Mouse (Mus musculus) intestine, postnatal 0 days (tissue): Measurements from ENCODE around the gene Plk2. TPM values are rescaled to one million over a fixed set of nuclear protein-coding genes. Genes with fewer than 3 reads are reported as not detected.

Experiments used
- ATAC-seq: fragments of 200-750 bp; cut with Nextera tagmentation; 2 replicates; pipeline ENCODE4 v1.8.0; 2017; ENCODE audit warnings: mild to moderate bottlenecking, moderate TSS enrichment, moderate library complexity
- H3K27ac ChIP-seq: fragments of 300-500 bp; sonication (generic); 2 replicates; pipeline ENCODE4 v1.5.1; 2014; ENCODE audit warnings: mild to moderate bottlenecking, low read depth, low read length, moderate library complexity
- H3K27me3 ChIP-seq: fragments of 300-500 bp; sonication (generic); replicated peaks from 2 replicates; pipeline ENCODE4 v1.6.1; 2014; ENCODE audit warnings: low read length, mixed read lengths; ENCODE audit not compliant: control insufficient read depth, insufficient read depth
- H3K36me3 ChIP-seq: fragments of 300-500 bp; sonication (generic); 2 replicates; pipeline ENCODE4 v1.6.1; 2014; ENCODE audit warnings: mild to moderate bottlenecking, moderate library complexity; ENCODE audit not compliant: control insufficient read depth, insufficient read depth
- H3K4me1 ChIP-seq: fragments of 300-500 bp; sonication (generic); replicated peaks from 2 replicates; pipeline ENCODE4 v1.6.1; 2014; ENCODE audit warnings: antibody characterized with exemption, low read length, mixed read lengths; ENCODE audit not compliant: control insufficient read depth, insufficient read depth
- H3K4me2 ChIP-seq: fragments of 300-500 bp; sonication (generic); replicated peaks from 2 replicates; pipeline ENCODE4 v1.6.1; 2014; ENCODE audit warnings: low read depth, mild to moderate bottlenecking, moderate library complexity
- H3K4me3 ChIP-seq: fragments of 300-500 bp; sonication (generic); 2 replicates; pipeline ENCODE4 v1.5.1; 2014; ENCODE audit warnings: low read depth, low read length
- H3K9ac ChIP-seq: fragments of 300-500 bp; sonication (generic); 2 replicates; pipeline ENCODE4 v1.6.1; 2014; ENCODE audit warnings: mild to moderate bottlenecking, low read depth, low read length
- H3K9me3 ChIP-seq: fragments of 300-500 bp; sonication (generic); 2 replicates; pipeline ENCODE4 v1.6.1; 2016; ENCODE audit warnings: mixed run types; ENCODE audit not compliant: control insufficient read depth
- CTCF ChIP-seq: sonication (generic); IDR thresholded peaks from 2 replicates; pipeline ENCODE4 v1.5.1; 2016; ENCODE audit warnings: low read depth, mild to moderate bottlenecking, control low read depth, antibody characterized with exemption, moderate library complexity
- WGBS: fragments of 180-500 bp; shearing (Covaris S2); extraction: QIAGEN DNeasy Blood & Tissue Kit; methylation state at CpG from one replicate; pipeline ENCODE4 v1.1.7; 2014; 5-methylcytosine and 5-hydroxymethylcytosine counted together
- polyA plus RNA-seq: library from polyadenylated mRNA; unstranded; fragments of >200 nt; fragmentation: Nextera tagmentation; extraction: Ambion mirVana; gene quantifications from 2 replicates; pipeline ENCODE4 v1.2.1, GENCODE M21; 2015

Plk2 gene
- 16.4 and 19.0 TPM in 2 replicates for polyA plus RNA-seq

DNA sequence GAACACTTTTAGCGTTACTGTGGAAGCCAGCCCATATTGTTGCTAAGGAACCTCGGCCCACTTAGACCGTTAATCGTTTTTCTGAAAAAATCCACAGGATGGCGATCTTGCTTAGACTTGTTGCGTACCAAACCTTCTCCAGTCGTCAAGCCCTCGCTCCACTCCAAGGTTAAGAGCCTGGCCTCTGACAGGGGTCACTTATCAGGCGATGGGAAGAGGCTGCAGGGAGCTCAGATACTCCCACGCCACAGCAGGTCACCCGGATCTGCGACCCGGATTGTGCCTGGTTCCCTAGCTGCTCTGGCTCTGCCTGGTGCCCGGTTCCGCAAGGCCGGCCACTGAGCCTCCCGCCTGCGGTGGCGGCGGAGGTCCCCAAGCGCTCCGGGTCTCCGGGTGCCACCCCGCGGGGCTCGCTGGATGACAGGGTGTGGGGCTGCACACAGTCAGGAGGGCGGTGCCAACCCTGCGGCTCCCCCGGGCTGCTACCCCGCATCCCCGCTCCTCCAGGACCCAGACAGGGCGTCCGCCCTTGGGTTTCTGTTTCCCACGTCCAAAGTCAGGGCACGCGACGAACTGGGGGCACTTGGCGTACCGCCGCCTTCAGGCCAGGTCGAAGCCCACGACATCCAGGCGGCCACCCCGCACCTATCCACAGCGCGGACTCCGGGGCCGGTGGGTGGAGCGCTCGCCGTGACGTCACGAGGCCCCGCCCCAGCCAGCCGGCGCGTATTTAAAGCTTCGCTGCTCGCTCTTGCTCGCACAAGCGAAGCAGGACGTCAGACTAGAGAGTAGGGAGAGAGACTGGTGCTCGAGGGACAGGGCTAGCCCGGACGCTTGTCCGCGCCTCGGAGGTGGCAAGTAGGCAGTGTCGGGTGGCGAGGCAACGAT is at the start of gene Plk2:
Gene Plk2 (plus strand): TSS at position 756 of the 888 bp plus-strand sequence.
- Histone ChIP-seq H3K27me3 (no peaks in the 10 kb centered on the region), H3K27ac (peak within 1 kb of the TSS; percentile 78), H3K4me1 (no peaks in the 10 kb centered on the region), H3K36me3 (peaks cover 22% of the 10 kb centered on the region), H3K4me2 (peak within 1 kb of the TSS; percentile 100), H3K4me3 (peak within 1 kb of the TSS; percentile 80), H3K9me3 (no peaks in the 10 kb centered on the region), H3K9ac (peak within 1 kb of the TSS; percentile 79)
- WGBS = under 1% methylated on average over 71 of the region's 71 CpGs
- peak; percentile 89 for ATAC-seq
- peak; percentile 83 for TF ChIP-seq CTCF

DNA sequence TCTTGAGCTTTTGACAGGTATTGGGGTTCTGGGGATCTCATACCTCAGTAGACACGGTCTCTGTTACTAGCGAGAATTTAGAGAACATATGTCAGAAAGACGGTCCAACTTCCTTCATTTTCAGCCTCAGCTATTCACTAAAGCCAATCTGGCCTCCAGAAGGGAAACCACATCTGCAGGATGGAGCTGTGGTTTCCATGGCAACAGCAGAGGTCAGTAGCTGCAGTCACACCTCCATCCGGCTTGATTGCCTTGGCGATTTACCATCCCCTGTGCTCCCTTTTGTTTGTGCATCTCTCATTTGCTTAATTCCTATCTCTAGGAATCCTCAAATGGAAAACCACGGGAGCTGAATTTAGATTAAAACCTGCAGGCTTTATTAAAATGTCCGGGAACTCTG is 48.1 kb upstream of the Plk2 start:
- no peak overlapping the region for H3K4me3 ChIP-seq
- no peak overlapping the region for H3K27ac ChIP-seq
- no peak for TF ChIP-seq CTCF
- H3K27me3 ChIP-seq = no peaks in the 10 kb centered on the region
- H3K36me3 ChIP-seq = no peaks in the 10 kb centered on the region
- 56% methylated on average over 7 of the region's 7 CpGs for WGBS
- no peak for ATAC-seq
- H3K9me3 ChIP-seq = no peaks in the 10 kb centered on the region
- H3K9ac ChIP-seq = no peak overlapping the region
- no peaks in the 10 kb centered on the region for H3K4me1 ChIP-seq
- H3K4me2 ChIP-seq = no peak overlapping the region

DNA sequence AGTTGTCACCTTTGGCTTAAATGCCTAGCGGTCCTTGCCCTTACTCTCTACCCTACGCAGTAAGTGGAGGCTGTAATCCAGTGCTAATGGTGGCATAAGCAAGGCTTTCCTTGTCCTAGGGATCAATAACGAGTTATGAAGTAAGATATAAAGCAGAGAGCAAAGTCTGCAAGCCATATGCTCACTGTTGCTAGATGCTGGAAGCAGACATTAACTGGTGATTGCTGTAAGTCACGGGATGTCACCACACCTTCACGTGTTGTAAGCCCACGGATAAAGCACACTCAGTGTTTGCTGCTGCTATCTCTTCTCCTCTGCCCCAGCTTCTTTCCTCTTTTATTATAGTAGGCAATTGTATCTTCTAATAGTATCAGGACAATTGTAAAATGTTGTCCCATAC is 43.8 kb upstream of the Plk2 start:
- TF ChIP-seq CTCF = no peak
- WGBS = 57% methylated on average over 6 of the region's 6 CpGs
- Histone ChIP-seq H3K36me3 (no peaks in the 10 kb centered on the region), H3K27ac (no peak overlapping the region), H3K9ac (no peak overlapping the region), H3K4me3 (no peak overlapping the region), H3K27me3 (no peaks in the 10 kb centered on the region), H3K4me1 (no peaks in the 10 kb centered on the region), H3K9me3 (no peaks in the 10 kb centered on the region), H3K4me2 (no peak overlapping the region)
- ATAC-seq = peak; percentile 81

DNA sequence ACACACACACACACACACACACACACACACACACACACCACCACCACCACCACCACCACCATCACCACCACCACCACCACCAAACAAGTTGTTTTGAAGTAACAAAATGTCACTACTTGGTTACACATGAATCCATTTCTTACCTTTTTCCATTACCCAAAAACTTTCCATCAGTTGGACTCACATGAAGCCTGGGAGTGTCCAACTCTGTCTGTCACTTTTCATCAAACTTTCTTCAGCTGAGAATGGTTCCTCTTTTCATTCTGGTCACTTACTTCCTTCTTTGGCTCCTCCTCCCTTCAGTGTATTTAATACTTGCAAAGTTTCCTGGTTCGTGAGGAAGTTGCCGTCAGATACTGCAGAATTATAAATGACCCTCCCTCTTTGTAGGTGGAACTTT is 37.9 kb upstream of the Plk2 start, which contains the start of gene Gapt:
Gene Gapt (minus strand): TSS at position 259 of the 400 bp plus-strand sequence.
- H3K36me3 ChIP-seq = no peaks in the 10 kb centered on the region
- no peak for ATAC-seq
- WGBS = 45% methylated on average over 2 of the region's 2 CpGs

DNA sequence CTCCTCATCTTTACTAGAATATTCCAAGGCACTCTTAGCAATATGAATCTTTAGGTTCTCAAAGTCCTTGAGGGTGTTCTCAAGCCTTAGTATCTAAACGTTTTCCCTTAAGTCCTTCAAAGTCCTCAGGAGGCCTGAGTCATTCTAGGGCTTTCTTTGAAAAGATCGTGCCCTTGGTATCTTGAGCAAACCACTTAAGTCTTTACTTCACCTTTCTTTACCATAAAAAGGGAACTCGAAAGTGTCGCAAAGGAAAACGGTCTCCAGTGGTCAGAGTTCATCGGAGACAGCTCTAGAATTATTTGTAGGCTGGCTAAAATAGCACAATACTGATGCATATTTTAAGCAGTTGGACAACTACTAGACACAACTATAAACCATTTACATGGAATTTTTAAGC is 31.1 kb upstream of the Plk2 start:
- H3K9me3 ChIP-seq = no peaks in the 10 kb centered on the region
- H3K4me2 ChIP-seq = no peak overlapping the region
- H3K9ac ChIP-seq = no peak overlapping the region
- no peaks in the 10 kb centered on the region for H3K27me3 ChIP-seq
- no peak overlapping the region for H3K4me3 ChIP-seq
- no peaks in the 10 kb centered on the region for H3K36me3 ChIP-seq
- ATAC-seq = no peak
- TF ChIP-seq CTCF = no peak
- no peak overlapping the region for H3K27ac ChIP-seq
- no peaks in the 10 kb centered on the region for H3K4me1 ChIP-seq
- 74% methylated on average over 6 of the region's 6 CpGs for WGBS

More for the DNA sequence above, 37.9 kb upstream of the Plk2 start, which contains the start of gene Gapt:
- no peak within 1 kb of the TSS for H3K27ac ChIP-seq
- no peaks in the 10 kb centered on the region for H3K9me3 ChIP-seq
- no peak for TF ChIP-seq CTCF
- no peaks in the 10 kb centered on the region for H3K4me1 ChIP-seq
- no peaks in the 10 kb centered on the region for H3K27me3 ChIP-seq
- no peak within 1 kb of the TSS for H3K4me2 ChIP-seq
- H3K4me3 ChIP-seq = no peak within 1 kb of the TSS
- no peak within 1 kb of the TSS for H3K9ac ChIP-seq

DNA sequence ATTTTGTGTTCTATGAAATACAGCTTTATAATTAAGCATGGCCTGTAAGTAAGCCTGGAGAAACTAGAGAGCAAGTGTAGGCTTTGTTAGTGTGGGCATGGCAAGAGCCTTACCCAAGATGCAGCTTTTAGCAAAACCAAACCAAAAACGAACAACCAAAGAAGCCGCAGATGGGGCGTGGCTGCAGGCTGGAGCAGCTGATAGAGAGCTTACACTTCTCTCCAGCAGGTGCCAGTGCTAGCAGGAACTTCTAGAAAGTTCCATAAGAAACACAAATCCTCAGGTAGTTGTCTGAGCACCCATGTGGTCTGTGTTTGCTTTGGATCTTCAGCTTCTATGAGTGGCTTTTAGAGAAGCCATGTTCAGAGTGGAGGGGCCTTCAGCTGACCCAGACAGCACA is 28.4 kb upstream of the Plk2 start:
- 81% methylated on average over 3 of the region's 3 CpGs for WGBS
- TF ChIP-seq CTCF = no peak

More for the DNA sequence above, 28.4 kb upstream of the Plk2 start:
- no peaks in the 10 kb centered on the region for H3K27me3 ChIP-seq
- H3K9ac ChIP-seq = no peak overlapping the region
- ATAC-seq = no peak
- H3K9me3 ChIP-seq = no peaks in the 10 kb centered on the region
- no peak overlapping the region for H3K4me2 ChIP-seq
- H3K27ac ChIP-seq = no peak overlapping the region
- H3K4me3 ChIP-seq = no peak overlapping the region
- no peaks in the 10 kb centered on the region for H3K4me1 ChIP-seq
- H3K36me3 ChIP-seq = no peaks in the 10 kb centered on the region
